In the genomic region with DNA sequence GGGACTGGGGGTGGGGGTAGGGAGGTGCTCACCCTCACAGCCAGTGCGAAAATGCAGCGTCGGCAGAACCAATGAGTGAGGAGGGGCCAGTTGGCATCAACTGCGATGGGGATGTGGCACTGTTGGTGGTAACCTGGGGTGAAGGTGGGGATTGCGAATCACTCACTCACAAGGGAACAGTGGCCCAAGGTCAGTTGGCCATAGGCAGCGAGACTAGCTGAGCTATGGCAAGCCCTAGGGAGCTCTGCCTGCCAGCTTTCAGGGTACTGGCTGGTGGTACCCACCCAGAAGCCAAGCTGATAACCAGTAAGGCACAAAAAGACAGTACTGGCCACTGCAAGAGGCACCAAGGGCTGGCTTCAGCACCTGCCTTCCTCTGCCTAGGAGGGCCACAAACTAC, we compare ENCODE assay signal across 19 mouse cellular contexts. TPM values are rescaled to one million over a fixed set of nuclear protein-coding genes. Genes with fewer than 3 reads are reported as not detected.
DNase-seq lines count a peak whose midpoint lies in the region; ATAC-seq lines count a peak whose summit lies in the region.
"Had no signal": no experiment of that assay in that cellular context is flagged by ENCODE, and none has a peak within 500 bp of the region (broad histone marks: within the 10 kb centered on the region; RNA-seq: fewer than 3 reads in every experiment).

No protein-coding gene starts in this region.

- no peak overlapping the region for H3K9ac ChIP-seq in kidney, embryonic 15.5 days
- H3K9ac ChIP-seq in midbrain, embryonic 11.5 days (ENCODE audit: low read length) = no peak overlapping the region
- H3K9ac ChIP-seq in midbrain, embryonic 13.5 days (replicated peaks) = no peak overlapping the region
- H3K9ac ChIP-seq: embryonic facial prominence, embryonic 12.5 days; heart, embryonic 15.5 days; hindbrain, embryonic 14.5 days; lung, embryonic 15.5 days; neural tube, embryonic 15.5 days had no signal

- no peaks in the 10 kb centered on the region for H3K27me3 ChIP-seq in kidney, embryonic 15.5 days
- no peaks in the 10 kb centered on the region; the same call in 1 of the 2 replicates for H3K27me3 ChIP-seq in midbrain, embryonic 11.5 days (ENCODE audit: control insufficient read depth, insufficient read depth, low read length)
- H3K27me3 ChIP-seq in midbrain, embryonic 13.5 days = peaks cover 6% of the 10 kb centered on the region
- H3K27me3 ChIP-seq: heart, embryonic 15.5 days; lung, embryonic 15.5 days had no signal

- peaks cover 37% of the 10 kb centered on the region for H3K36me3 ChIP-seq in kidney, embryonic 15.5 days
- H3K36me3 ChIP-seq in midbrain, embryonic 11.5 days (ENCODE audit: control insufficient read depth, insufficient read depth, low read length) = no peaks in the 10 kb centered on the region
- no peaks in the 10 kb centered on the region for H3K36me3 ChIP-seq in midbrain, embryonic 13.5 days
- H3K36me3 ChIP-seq: embryonic facial prominence, embryonic 12.5 days; limb, embryonic 10.5 days; lung, embryonic 15.5 days; neural tube, embryonic 15.5 days had no signal

- peak; percentile 58 for DNase-seq in adrenal gland, postnatal 14 days
- DNase-seq in adrenal gland, postnatal 25 days = no peak
- DNase-seq in kidney, postnatal 4 days = no peak
- DNase-seq in midbrain, embryonic 11.5 days (ENCODE audit: low spot score, missing footprints) = peak; percentile 67
- DNase-seq: right cerebral cortex, adult 18-20 months had no signal

- H3K9me3 ChIP-seq in kidney, embryonic 15.5 days (replicated peaks) = no peaks in the 10 kb centered on the region
- H3K9me3 ChIP-seq in midbrain, embryonic 11.5 days (ENCODE audit: control insufficient read depth, low read length) = no peaks in the 10 kb centered on the region
- H3K9me3 ChIP-seq in midbrain, embryonic 13.5 days = no peaks in the 10 kb centered on the region
- H3K9me3 ChIP-seq: embryonic facial prominence, embryonic 12.5 days; heart, embryonic 15.5 days; limb, embryonic 10.5 days; lung, embryonic 15.5 days; midbrain, embryonic 10.5 days; neural tube, embryonic 15.5 days had no signal

- 0 out of 2 replicates have a peak overlapping the region, but pooled peaks have one; percentile 2 for H3K27ac ChIP-seq in kidney, embryonic 15.5 days
- H3K27ac ChIP-seq in midbrain, embryonic 11.5 days (ENCODE audit: low read depth, low read length) = no peak overlapping the region
- no peak overlapping the region for H3K27ac ChIP-seq in midbrain, embryonic 13.5 days
- H3K27ac ChIP-seq: embryonic facial prominence, embryonic 12.5 days; heart, embryonic 15.5 days; hindbrain, embryonic 14.5 days; layer of hippocampus, adult 2 months; limb, embryonic 10.5 days; lung, embryonic 15.5 days; midbrain, embryonic 10.5 days; neural tube, embryonic 15.5 days had no signal

- no peak overlapping the region for H3K4me2 ChIP-seq in kidney, embryonic 15.5 days
- no peak overlapping the region for H3K4me2 ChIP-seq in midbrain, embryonic 11.5 days
- H3K4me2 ChIP-seq in midbrain, embryonic 13.5 days (replicated peaks) = no peak overlapping the region
- H3K4me2 ChIP-seq: embryonic facial prominence, embryonic 12.5 days; heart, embryonic 15.5 days; lung, embryonic 15.5 days had no signal

- peaks cover 23% of the 10 kb centered on the region for H3K4me1 ChIP-seq in kidney, embryonic 15.5 days
- no peaks in the 10 kb centered on the region; the same call in 1 of the 2 replicates for H3K4me1 ChIP-seq in midbrain, embryonic 11.5 days (ENCODE audit: control insufficient read depth, insufficient read depth, low read length)
- H3K4me1 ChIP-seq in midbrain, embryonic 13.5 days (replicated peaks) = peaks cover 14% of the 10 kb centered on the region

- no peak overlapping the region for H3K4me3 ChIP-seq in kidney, embryonic 15.5 days (replicated peaks)
- no peak overlapping the region for H3K4me3 ChIP-seq in midbrain, embryonic 11.5 days (ENCODE audit: low read depth, low read length)
- H3K4me3 ChIP-seq in midbrain, embryonic 13.5 days (replicated peaks) = no peak overlapping the region
- H3K4me3 ChIP-seq: embryonic facial prominence, embryonic 12.5 days; heart, embryonic 15.5 days; layer of hippocampus, adult 2 months; limb, embryonic 10.5 days; lung, embryonic 15.5 days; midbrain, embryonic 10.5 days; neural tube, embryonic 15.5 days had no signal

- 57% methylated on average over 6 of the region's 6 CpGs for WGBS in kidney, embryonic 15.5 days
- 69% methylated on average over 6 of the region's 6 CpGs for WGBS in midbrain, embryonic 11.5 days
- 74% methylated on average over 6 of the region's 6 CpGs for WGBS in midbrain, embryonic 13.5 days

- no peak for ATAC-seq in kidney, embryonic 15.5 days (replicated peaks; ENCODE audit: low FRiP score)
- ATAC-seq in midbrain, embryonic 11.5 days (ENCODE audit: low FRiP score) = no peak
- no peak for ATAC-seq in midbrain, embryonic 13.5 days
- peak; percentile 2; the same call in 1 of the 2 replicates for ATAC-seq in megakaryocyte-erythroid progenitor cell, adult 5-6 weeks (replicated peaks; ENCODE audit: low FRiP score, low TSS enrichment, poor library complexity, severe bottlenecking)
- ATAC-seq: inflammation-experienced regulatory T-cells, adult 6 months; Patski had no signal

RNA-seq across cellular contexts. Expression of a gene that starts 7.4 kb away (rescaled TPM):
- 4.3 and 5.0 TPM in 2 replicates for total RNA-seq in adrenal gland, postnatal 14 days (2021)
- total RNA-seq in adrenal gland, postnatal 25 days (2021) = 5.1 and 6.5 TPM in 2 replicates
- polyA plus RNA-seq in kidney, embryonic 15.5 days (2015; fragmentation: Nextera tagmentation; extraction: Ambion mirVana) = 24.6 and 26.3 TPM in 2 replicates
- polyA plus RNA-seq in midbrain, embryonic 11.5 days (2014; fragmentation: Nextera tagmentation; extraction: Ambion mirVana) = 3.9 and 4.0 TPM in 2 replicates
- polyA plus RNA-seq in midbrain, embryonic 13.5 days (2015; fragmentation: Nextera tagmentation; extraction: Ambion mirVana) = 1.2 and 2.2 TPM in 2 replicates
- 6.7 and 12.0 TPM in 2 replicates for total RNA-seq in megakaryocyte-erythroid progenitor cell, adult 5-6 weeks (2014; fragmentation: Nextera tagmentation)
- 2.6 and 3.2 TPM in 2 replicates for total RNA-seq in megakaryocyte-erythroid progenitor cell, adult 5-6 weeks (2017)

RNA-seq across cellular contexts. Expression of a gene that starts 31.7 kb away (rescaled TPM):
- 32.2 and 39.5 TPM in 2 replicates for total RNA-seq in adrenal gland, postnatal 14 days (2021)
- 41.8 and 43.7 TPM in 2 replicates for total RNA-seq in adrenal gland, postnatal 25 days (2021)
- 116 and 128 TPM in 2 replicates for polyA plus RNA-seq in kidney, embryonic 15.5 days (2015; fragmentation: Nextera tagmentation; extraction: Ambion mirVana)
- polyA plus RNA-seq in midbrain, embryonic 11.5 days (2014; fragmentation: Nextera tagmentation; extraction: Ambion mirVana) = 122 and 129 TPM in 2 replicates
- 104 and 110 TPM in 2 replicates for polyA plus RNA-seq in midbrain, embryonic 13.5 days (2015; fragmentation: Nextera tagmentation; extraction: Ambion mirVana)
- 103 and 135 TPM in 2 replicates for total RNA-seq in megakaryocyte-erythroid progenitor cell, adult 5-6 weeks (2014; fragmentation: Nextera tagmentation)
- 41.4 and 42.0 TPM in 2 replicates for total RNA-seq in megakaryocyte-erythroid progenitor cell, adult 5-6 weeks (2017)

RNA-seq across cellular contexts. Expression of a gene that starts 32.2 kb away (rescaled TPM):
- 0.38 and 6.5 TPM in 2 replicates for total RNA-seq in adrenal gland, postnatal 14 days (2021)
- 0.43 and 0.49 TPM in 2 replicates for total RNA-seq in adrenal gland, postnatal 25 days (2021)
- polyA plus RNA-seq in kidney, embryonic 15.5 days (2015; fragmentation: Nextera tagmentation; extraction: Ambion mirVana) = 10.1 and 10.9 TPM in 2 replicates
- polyA plus RNA-seq in midbrain, embryonic 11.5 days (2014; fragmentation: Nextera tagmentation; extraction: Ambion mirVana) = 0.05 and 0.11 TPM in 2 replicates
- polyA plus RNA-seq in midbrain, embryonic 13.5 days (2015; fragmentation: Nextera tagmentation; extraction: Ambion mirVana) = 0.28 and 0.39 TPM in 2 replicates
- total RNA-seq in megakaryocyte-erythroid progenitor cell, adult 5-6 weeks (2014; fragmentation: Nextera tagmentation) = not detected in 2 replicates
- total RNA-seq in megakaryocyte-erythroid progenitor cell, adult 5-6 weeks (2017) = not detected in 2 replicates
- polyA plus RNA-seq: embryonic facial prominence, embryonic 12.5 days; forebrain, embryonic 11.5 days; inflammation-experienced regulatory T-cells, adult 6 months had no signal

RNA-seq across cellular contexts. Expression of a gene that starts 55.1 kb away (rescaled TPM):
- total RNA-seq in adrenal gland, postnatal 14 days (2021) = 4.2 and 7.1 TPM in 2 replicates
- 1.9 and 3.0 TPM in 2 replicates for total RNA-seq in adrenal gland, postnatal 25 days (2021)
- 23.2 and 25.4 TPM in 2 replicates for polyA plus RNA-seq in kidney, embryonic 15.5 days (2015; fragmentation: Nextera tagmentation; extraction: Ambion mirVana)
- polyA plus RNA-seq in midbrain, embryonic 11.5 days (2014; fragmentation: Nextera tagmentation; extraction: Ambion mirVana) = 0.32 and 0.34 TPM in 2 replicates
- polyA plus RNA-seq in midbrain, embryonic 13.5 days (2015; fragmentation: Nextera tagmentation; extraction: Ambion mirVana) = 0.59 and 0.79 TPM in 2 replicates
- 0.94 and 14.2 TPM in 2 replicates for total RNA-seq in megakaryocyte-erythroid progenitor cell, adult 5-6 weeks (2014; fragmentation: Nextera tagmentation)
- 0.38 and 5.5 TPM in 2 replicates for total RNA-seq in megakaryocyte-erythroid progenitor cell, adult 5-6 weeks (2017)
- polyA plus RNA-seq: limb, embryonic 10.5 days had no signal

Comparison
In these comparisons a context has a peak if more than half of its experiments do, and no peak if none do; other contexts are left out.
1. DNase-seq: peak in adrenal gland, postnatal 14 days (single experiment) and midbrain, embryonic 11.5 days (single experiment); none in adrenal gland, postnatal 25 days (single experiment) and kidney, postnatal 4 days (0 of 2).